Mouse (Mus musculus) thymus, postnatal 4 days (tissue): Measurements from ENCODE around the gene Ppp1r12b.
A peak's percentile ranks its signal among the peaks of the same experiment; 100 is the strongest.

Experiments used
- DNase-seq: peaks from one replicate; pipeline ENCODE4 v3.0.0; 2021

The Ppp1r12b gene

GRCm38 (mm10) chr1:134790716-134791439 is 164.9 kb downstream of the Ppp1r12b start:
- DNase-seq = no peak

GRCm38 (mm10) chr1:134788096-134788495 is 167.6 kb downstream of the Ppp1r12b start:
- no peak for DNase-seq

GRCm38 (mm10) chr1:134784911-134785310 is 170.8 kb downstream of the Ppp1r12b start:
- no peak for DNase-seq

GRCm38 (mm10) chr1:134784481-134784880 is 171.3 kb downstream of the Ppp1r12b start:
- DNase-seq = no peak

- DNase-seq = no peak
Measured at GRCm38 (mm10) chr1:134783958-134784357, 171.8 kb downstream of the Ppp1r12b start.

GRCm38 (mm10) chr1:134782797-134783196 is 172.9 kb downstream of the Ppp1r12b start:
- no peak for DNase-seq

GRCm38 (mm10) chr1:134777936-134778548 is 177.7 kb downstream of the Ppp1r12b start:
- peak; percentile 62 for DNase-seq

- DNase-seq = no peak
Measured at GRCm38 (mm10) chr1:134777201-134777885, 178.4 kb downstream of the Ppp1r12b start.

GRCm38 (mm10) chr1:134775631-134776030 is 180.1 kb downstream of the Ppp1r12b start:
- no peak for DNase-seq

GRCm38 (mm10) chr1:134774728-134775287 is 180.9 kb downstream of the Ppp1r12b start:
- DNase-seq = no peak

- no peak for DNase-seq
Measured at GRCm38 (mm10) chr1:134774247-134774646, 181.5 kb downstream of the Ppp1r12b start.

- DNase-seq = no peak
Measured at GRCm38 (mm10) chr1:134773256-134773655, 182.5 kb downstream of the Ppp1r12b start.

- DNase-seq = no peak
Measured at GRCm38 (mm10) chr1:134772821-134773220, 182.9 kb downstream of the Ppp1r12b start.

GRCm38 (mm10) chr1:134771999-134772398 is 183.7 kb downstream of the Ppp1r12b start:
- no peak for DNase-seq

GRCm38 (mm10) chr1:134771353-134771752 is 184.4 kb downstream of the Ppp1r12b start:
- DNase-seq = no peak

GRCm38 (mm10) chr1:134770312-134770711 is 185.4 kb downstream of the Ppp1r12b start:
- DNase-seq = no peak

- DNase-seq = no peak
Measured at GRCm38 (mm10) chr1:134766448-134766847, 189.3 kb downstream of the Ppp1r12b start.

GRCm38 (mm10) chr1:134764831-134765458 is 190.8 kb downstream of the Ppp1r12b start:
- DNase-seq = no peak

- no peak for DNase-seq
Measured at GRCm38 (mm10) chr1:134763776-134764438, 191.8 kb downstream of the Ppp1r12b start.

GRCm38 (mm10) chr1:134763250-134763649 is 192.5 kb downstream of the Ppp1r12b start:
- no peak for DNase-seq

GRCm38 (mm10) chr1:134761534-134761933 is 194.2 kb downstream of the Ppp1r12b start:
- no peak for DNase-seq

- DNase-seq = no peak
Measured at GRCm38 (mm10) chr1:134760642-134761041, 195.1 kb downstream of the Ppp1r12b start.

- DNase-seq = no peak
Measured at GRCm38 (mm10) chr1:134759133-134759532, 196.6 kb downstream of the Ppp1r12b start.
